Mouse (Mus musculus) midbrain, embryonic 10.5 days (tissue): ENCODE results near the gene Hist1h1d. TPM values are rescaled to one million over a fixed set of nuclear protein-coding genes. Genes with fewer than 3 reads are reported as not detected.
"Not testable (repeated sequence)": the region's sequence is repeated elsewhere in the genome, so short reads cannot be mapped to it uniquely, and the experiment has no call there.

ENCODE experiments used
- DNase-seq: peaks from one replicate; pipeline ENCODE4 v3.0.0-alpha.2; 2017; ENCODE audit warnings: low spot score
- H3K27ac ChIP-seq: fragments of 300-500 bp; sonication (generic); replicated peaks from 2 replicates; pipeline ENCODE4 v1.5.1; 2016; ENCODE audit warnings: mild to moderate bottlenecking
- H3K27me3 ChIP-seq: fragments of 300-500 bp; sonication (generic); 2 replicates; pipeline ENCODE4 v1.6.1; 2016; ENCODE audit warnings: low read depth, mild to moderate bottlenecking; ENCODE audit not compliant: poor library complexity, severe bottlenecking
- H3K36me3 ChIP-seq: fragments of 300-500 bp; sonication (generic); 2 replicates; pipeline ENCODE4 v1.6.1; 2016; ENCODE audit warnings: mild to moderate bottlenecking, moderate library complexity
- H3K4me1 ChIP-seq: fragments of 300-500 bp; sonication (generic); 2 replicates; pipeline ENCODE4 v1.6.1; 2016
- H3K4me3 ChIP-seq: fragments of 300-500 bp; sonication (generic); 2 replicates; pipeline ENCODE4 v1.5.1; 2016; ENCODE audit warnings: mild to moderate bottlenecking, moderate library complexity
- H3K9me3 ChIP-seq: fragments of 300-500 bp; sonication (generic); replicated peaks from 2 replicates; pipeline ENCODE4 v1.6.1; 2016; ENCODE audit warnings: mild to moderate bottlenecking
- WGBS: fragments of 180-500 bp; shearing (Covaris S2); methylation state at CpG from one replicate; pipeline ENCODE4 v1.1.7; 2016; 5-methylcytosine and 5-hydroxymethylcytosine counted together
- polyA plus RNA-seq: library from polyadenylated mRNA; unstranded; fragments of >200 nt; fragmentation: Nextera tagmentation; extraction: Ambion mirVana; gene quantifications from 2 replicates; pipeline ENCODE4 v1.2.1, GENCODE M21; 2016

Hist1h1d gene
- polyA plus RNA-seq, 1 experiment from 2014 or later, result 0.63 TPM

DNA sequence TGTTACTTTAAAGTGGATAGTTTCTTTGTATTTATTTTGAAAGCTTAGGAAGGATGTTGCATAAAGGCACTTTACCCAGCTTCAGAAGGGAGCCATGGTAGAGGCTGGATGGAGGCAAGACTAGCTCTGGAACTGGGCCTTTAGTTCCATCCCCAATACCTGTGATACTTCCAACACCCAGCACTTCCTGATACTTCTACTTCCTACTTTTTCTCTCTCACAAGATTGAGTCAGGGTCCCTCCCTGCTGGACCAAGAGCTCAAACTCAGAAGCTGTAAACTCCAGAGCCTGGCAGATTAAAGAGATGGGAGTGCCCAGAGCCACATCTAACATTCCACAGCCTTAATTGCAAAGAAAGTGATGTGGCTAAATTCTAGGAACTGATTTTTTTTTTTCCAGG, 31.3 kb downstream of the Hist1h1d start:
- Histone ChIP-seq H3K4me3 (peak overlapping the region; percentile 49), H3K27ac (peak overlapping the region; percentile 94), H3K9me3 (no peaks in the 10 kb centered on the region), H3K36me3 (no peaks in the 10 kb centered on the region), H3K27me3 (no peaks in the 10 kb centered on the region), H3K4me1 (peaks cover 51% of the 10 kb centered on the region)
- DNase-seq, result peak; percentile 31

DNA sequence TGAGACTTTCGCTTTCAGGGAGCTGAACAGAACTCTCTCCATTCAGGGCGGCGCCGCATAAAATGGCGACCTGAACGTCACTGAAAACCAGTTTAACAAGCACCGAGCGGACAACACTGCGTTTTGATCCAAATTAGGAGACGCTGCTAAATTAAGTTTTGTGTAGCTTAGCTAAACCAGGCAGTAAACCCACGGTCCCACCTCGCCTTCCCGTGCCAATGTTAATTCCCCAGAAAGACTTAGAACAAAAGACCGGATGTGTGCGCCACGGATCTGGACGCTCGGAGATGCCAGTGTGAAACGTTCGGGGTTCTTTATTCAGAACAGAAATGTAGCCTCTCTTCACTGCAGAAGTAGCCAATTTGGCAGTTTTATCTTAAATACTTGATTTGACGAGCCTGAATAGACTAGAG, 32.0 kb downstream of the Hist1h1d start:
- WGBS, result under 1% methylated on average over 21 of the region's 21 CpGs
- Histone ChIP-seq H3K36me3 (no peaks in the 10 kb centered on the region), H3K4me1 (peaks cover 51% of the 10 kb centered on the region), H3K27ac (peak overlapping the region; percentile 94), H3K27me3 (no peaks in the 10 kb centered on the region), H3K4me3 (peak overlapping the region; percentile 49), H3K9me3 (no peaks in the 10 kb centered on the region)
- peak; percentile 77 for DNase-seq

DNA sequence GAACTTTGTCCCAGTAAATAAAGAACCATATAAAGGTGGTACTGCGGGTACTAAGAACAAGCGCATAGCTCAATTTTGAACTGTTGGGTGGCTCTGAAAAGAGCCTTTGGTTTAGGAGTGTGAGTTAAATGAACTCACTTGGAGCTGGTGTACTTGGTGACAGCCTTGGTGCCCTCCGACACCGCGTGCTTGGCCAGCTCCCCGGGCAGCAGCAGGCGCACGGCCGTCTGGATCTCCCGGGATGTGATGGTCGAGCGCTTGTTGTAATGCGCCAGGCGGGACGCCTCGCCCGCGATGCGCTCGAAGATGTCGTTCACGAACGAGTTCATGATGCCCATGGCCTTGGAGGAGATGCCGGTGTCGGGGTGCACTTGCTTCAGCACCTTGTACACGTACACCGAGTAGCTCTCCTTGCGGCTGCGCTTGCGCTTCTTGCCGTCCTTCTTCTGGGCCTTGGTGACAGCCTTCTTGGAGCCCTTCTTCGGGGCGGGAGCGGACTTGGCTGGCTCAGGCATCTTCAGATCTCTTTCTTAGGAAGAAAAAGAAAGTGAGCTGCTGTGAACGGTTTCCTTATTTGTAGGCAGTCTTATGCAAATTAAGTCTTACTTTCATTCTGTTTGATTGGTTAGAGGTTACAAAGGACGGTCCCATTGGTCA, 32.5 kb downstream of the Hist1h1d start:
- H3K27ac ChIP-seq, result peak overlapping the region; percentile 94
- peaks cover 51% of the 10 kb centered on the region for H3K4me1 ChIP-seq
- H3K36me3 ChIP-seq, H3K27me3 ChIP-seq, H3K9me3 ChIP-seq: not testable (repeated sequence)
- peak overlapping the region; percentile 49 for H3K4me3 ChIP-seq
- WGBS, result 0% methylated on average over 34 of the region's 36 CpGs
- peak; percentile 71 for DNase-seq

DNA sequence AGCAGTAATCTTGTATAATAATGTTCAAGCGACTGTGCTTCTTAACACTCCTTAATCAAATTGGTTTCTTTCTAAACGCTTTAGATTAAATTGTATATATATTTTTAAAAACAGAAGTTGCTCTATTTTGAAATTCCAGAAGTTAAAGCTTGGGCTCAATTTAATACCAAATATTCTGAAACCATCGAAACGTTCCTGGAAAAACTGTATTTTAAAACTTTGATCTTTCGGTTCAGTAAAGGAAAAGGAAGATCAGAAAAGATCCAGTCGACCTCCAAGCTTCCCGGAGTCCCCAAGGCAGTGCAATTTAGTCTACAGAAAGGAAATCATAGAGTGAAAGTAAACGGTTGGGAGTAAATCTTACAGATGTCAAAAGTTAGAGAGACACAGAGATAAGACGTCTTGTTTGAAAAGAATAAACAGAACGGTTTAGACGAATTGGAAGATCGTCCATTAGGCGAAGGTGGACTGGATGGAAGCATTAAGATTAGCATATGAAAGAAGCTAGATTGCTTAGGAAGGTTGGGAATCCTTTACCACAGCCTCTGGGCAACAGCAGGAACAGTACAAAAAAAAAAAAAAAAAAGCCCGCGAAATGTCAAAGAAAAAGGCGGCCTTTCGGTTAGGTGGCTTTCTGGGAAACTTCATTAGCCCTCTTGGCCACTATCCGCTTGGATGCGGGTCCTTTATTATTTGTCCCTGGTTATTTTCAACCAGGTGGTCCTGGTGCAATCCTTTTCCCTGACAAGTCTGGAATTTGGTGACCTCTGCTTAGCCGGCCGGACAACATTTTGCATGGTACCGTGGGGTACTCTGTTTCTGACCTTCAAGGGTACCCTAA, 33.3 kb downstream of the Hist1h1d start:
- Histone ChIP-seq H3K36me3 (no peaks in the 10 kb centered on the region), H3K4me3 (peak overlapping the region; percentile 49), H3K9me3 (no peaks in the 10 kb centered on the region), H3K4me1 (peaks cover 44% of the 10 kb centered on the region), H3K27ac (peak overlapping the region; percentile 94), H3K27me3 (no peaks in the 10 kb centered on the region)
- WGBS, result 2% methylated on average over 22 of the region's 22 CpGs
- DNase-seq, result peak; percentile 41

DNA sequence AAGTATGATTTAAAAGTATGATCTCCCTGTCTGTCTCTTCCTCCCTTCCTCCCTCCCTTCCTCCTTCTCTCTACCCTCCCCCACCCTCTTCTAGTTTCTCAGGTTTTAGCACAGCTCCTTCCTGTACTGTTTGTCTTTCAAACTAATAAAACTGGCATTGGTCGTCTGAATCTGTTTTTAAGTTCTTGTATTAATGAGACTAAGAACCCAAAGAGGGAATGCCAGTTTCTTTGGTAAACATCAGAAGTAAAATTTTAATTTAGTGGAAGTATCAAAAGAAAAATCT, 33.8 kb downstream of the Hist1h1d start:
- no peaks in the 10 kb centered on the region for H3K36me3 ChIP-seq
- DNase-seq, result no peak
- 5% methylated on average over 1 of the region's 1 CpGs for WGBS
- no peaks in the 10 kb centered on the region; the same call in 1 of the 2 replicates for H3K9me3 ChIP-seq
- no peaks in the 10 kb centered on the region for H3K27me3 ChIP-seq
- H3K4me3 ChIP-seq, result peak overlapping the region; percentile 49
- H3K4me1 ChIP-seq, result peaks cover 42% of the 10 kb centered on the region
- peak overlapping the region; percentile 94 for H3K27ac ChIP-seq

DNA sequence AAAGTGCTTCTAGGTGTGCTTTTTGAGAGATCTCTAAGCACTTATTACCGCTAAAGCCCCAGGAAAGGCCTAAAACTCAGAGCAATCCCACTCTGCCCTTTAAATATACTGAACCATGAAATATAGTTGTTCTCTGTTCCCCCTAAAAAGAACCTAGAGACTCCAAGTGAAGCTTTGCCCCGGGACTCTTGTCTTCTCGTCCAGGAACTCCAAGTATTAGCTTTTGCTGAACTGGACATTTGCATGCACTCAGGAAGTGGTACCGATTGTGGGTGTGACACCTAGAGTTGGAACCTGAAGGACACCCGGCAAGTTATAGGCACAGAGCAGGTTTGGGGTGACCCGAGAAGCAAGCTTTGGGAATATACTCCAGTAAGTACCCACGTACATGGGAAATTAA, 38.1 kb downstream of the Hist1h1d start:
- Histone ChIP-seq H3K4me1 (peaks cover 9% of the 10 kb centered on the region), H3K27ac (no peak overlapping the region), H3K27me3 (no peaks in the 10 kb centered on the region), H3K9me3 (no peaks in the 10 kb centered on the region; the same call in 1 of the 2 replicates), H3K4me3 (no peak overlapping the region), H3K36me3 (no peaks in the 10 kb centered on the region)
- WGBS, result 97% methylated on average over 7 of the region's 7 CpGs
- no peak for DNase-seq

DNA sequence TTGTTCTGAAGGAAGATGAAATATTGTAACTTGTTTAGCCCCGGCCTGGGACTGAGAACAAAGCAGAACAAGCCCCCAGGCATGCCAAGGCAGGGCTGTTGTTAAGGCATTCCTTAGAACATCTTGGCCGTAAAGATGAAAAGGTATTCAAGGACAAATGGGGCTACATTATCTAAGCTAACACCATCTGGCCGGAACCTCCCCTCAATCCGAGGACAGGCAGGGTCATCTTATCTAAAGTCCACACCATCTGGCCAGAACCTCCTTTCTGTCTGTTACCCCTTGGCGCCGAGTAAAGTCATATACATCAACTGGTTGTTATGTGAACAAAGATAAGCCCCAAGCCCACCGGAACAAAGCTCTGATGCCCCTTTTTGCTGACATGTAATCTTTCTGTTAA, 38.8 kb downstream of the Hist1h1d start:
- H3K27ac ChIP-seq, H3K9me3 ChIP-seq, H3K36me3 ChIP-seq, H3K4me3 ChIP-seq, H3K4me1 ChIP-seq, DNase-seq, H3K27me3 ChIP-seq: not testable (repeated sequence)
- WGBS, result 92% methylated on average over 7 of the region's 7 CpGs

DNA sequence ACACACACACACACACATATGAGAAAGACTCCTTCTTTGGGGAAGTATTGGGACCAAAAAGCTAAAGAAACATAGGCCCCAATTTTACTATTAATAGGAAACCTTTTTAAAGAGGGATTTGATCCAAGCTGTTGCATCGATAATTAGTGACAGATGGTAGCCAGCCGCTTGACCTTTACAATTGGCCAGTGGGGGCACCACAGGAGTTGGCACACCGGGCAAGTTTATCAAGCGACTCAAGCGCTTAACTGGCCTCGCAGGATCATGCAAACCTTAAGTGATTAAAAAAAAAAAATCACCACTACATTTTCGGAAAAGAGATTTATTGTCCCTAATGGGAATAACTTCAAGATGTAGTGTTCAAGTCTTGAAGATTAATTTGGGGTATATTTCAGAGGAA, 39.6 kb downstream of the Hist1h1d start:
- Histone ChIP-seq H3K36me3 (no peaks in the 10 kb centered on the region), H3K9me3 (no peaks in the 10 kb centered on the region; the same call in 1 of the 2 replicates), H3K4me1 (no peaks in the 10 kb centered on the region), H3K27ac (no peak overlapping the region), H3K4me3 (no peak overlapping the region), H3K27me3 (no peaks in the 10 kb centered on the region)
- DNase-seq, result no peak
- 90% methylated on average over 7 of the region's 7 CpGs for WGBS

DNA sequence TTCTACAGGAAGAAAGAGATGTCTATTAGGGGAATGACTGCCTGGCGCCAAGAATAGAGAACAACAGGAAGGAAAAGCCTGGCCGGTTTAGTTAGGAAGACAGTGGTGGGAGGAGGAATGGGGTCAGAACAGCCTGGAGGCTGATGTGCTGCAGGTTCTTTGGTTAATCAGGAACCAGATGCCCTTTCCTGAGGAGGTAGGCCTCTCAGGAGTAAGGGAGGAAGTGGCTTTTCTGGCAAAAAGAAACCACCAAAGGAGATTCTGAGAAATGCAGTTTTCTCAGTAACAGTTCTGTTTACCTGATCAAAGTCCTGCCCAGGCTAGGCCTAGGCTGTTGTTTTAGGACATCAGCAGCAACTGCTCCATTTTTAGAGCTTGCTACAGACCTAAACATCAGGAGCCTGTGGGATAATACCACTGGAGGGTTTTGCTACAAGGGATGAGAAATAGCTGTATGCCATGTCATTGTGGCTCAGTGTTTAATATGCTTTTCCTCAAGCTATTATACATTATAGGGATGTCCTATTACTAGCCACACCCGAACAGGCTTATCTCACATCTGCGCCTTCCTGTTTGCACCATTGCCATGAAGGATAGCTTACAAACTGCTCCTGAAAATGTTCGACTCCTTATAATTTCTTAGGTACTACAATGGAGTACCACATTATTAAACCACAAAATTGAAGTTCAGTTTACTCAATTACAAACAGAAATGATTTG, 40.1 kb downstream of the Hist1h1d start:
- no peak for DNase-seq
- no peaks in the 10 kb centered on the region; the same call in 1 of the 2 replicates for H3K9me3 ChIP-seq
- H3K4me1 ChIP-seq, result no peaks in the 10 kb centered on the region
- no peaks in the 10 kb centered on the region for H3K27me3 ChIP-seq
- H3K36me3 ChIP-seq, result no peaks in the 10 kb centered on the region
- H3K4me3 ChIP-seq, result no peak overlapping the region
- 84% methylated on average over 5 of the region's 5 CpGs for WGBS
- no peak overlapping the region for H3K27ac ChIP-seq

DNA sequence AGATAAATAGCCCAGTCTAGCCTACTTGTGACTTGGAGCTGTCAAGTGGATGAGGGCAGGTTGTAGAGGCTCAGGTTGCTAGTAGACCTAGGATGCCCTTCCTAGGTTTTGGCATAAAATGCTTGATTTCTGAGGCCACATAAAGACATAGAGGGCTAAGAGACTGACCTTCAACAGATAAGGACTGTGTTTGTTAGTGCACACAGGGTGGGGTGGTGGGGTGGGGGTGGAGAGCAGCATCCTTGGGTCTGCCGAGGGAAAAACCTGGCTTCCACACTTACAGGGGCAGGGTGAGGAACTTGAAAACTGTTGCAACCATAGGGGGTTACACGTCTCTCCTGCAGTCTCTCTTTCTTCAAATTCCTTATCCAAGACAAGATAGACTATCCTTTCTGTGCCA, 42.1 kb downstream of the Hist1h1d start:
- no peak overlapping the region for H3K4me3 ChIP-seq
- H3K36me3 ChIP-seq, result no peaks in the 10 kb centered on the region
- no peak for DNase-seq
- no peak overlapping the region for H3K27ac ChIP-seq
- WGBS, result 78% methylated on average over 2 of the region's 2 CpGs
- no peaks in the 10 kb centered on the region for H3K27me3 ChIP-seq
- H3K9me3 ChIP-seq, result no peaks in the 10 kb centered on the region; the same call in 1 of the 2 replicates
- H3K4me1 ChIP-seq, result no peaks in the 10 kb centered on the region

DNA sequence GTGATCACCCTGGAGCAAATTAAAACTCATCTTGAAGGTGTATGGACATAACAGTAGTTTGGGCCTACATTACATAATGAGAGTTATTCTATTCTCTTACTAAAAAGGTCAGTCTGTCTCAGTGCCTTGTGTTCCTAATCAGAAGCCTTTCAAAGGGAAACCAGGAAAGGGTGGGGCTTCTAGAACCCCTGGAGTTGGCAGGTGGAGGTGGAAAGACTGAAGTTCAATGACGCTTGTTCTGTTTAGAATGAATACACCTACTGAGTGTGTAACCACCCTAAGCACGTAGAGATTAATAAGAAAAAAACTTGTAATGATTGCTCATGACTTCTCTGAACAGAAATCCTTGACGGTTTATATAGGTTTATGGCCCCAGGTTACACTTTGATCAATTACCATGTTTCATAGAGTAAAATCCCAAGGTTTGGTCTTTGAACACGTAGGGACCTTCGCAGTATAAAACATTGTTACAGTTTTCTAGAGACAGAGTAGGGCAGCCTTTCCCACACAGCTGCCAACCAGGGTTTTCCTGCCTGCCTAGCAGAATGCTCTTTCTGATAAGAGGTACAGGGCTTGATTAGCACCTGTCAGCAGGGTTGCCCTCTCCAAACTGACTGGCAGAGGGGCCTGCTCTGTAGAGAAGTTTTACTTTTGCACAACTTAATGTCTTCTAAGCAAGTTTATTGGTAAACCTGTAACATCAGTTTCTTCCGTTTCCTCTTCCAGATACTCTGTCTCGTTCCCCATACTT, 42.7 kb downstream of the Hist1h1d start:
- H3K27ac ChIP-seq, result no peak overlapping the region
- no peak for DNase-seq
- H3K4me3 ChIP-seq, result no peak overlapping the region
- H3K36me3 ChIP-seq, result no peaks in the 10 kb centered on the region
- no peaks in the 10 kb centered on the region for H3K4me1 ChIP-seq
- H3K9me3 ChIP-seq, result no peaks in the 10 kb centered on the region; the same call in 1 of the 2 replicates
- no peaks in the 10 kb centered on the region for H3K27me3 ChIP-seq
- WGBS, result 89% methylated on average over 7 of the region's 7 CpGs

DNA sequence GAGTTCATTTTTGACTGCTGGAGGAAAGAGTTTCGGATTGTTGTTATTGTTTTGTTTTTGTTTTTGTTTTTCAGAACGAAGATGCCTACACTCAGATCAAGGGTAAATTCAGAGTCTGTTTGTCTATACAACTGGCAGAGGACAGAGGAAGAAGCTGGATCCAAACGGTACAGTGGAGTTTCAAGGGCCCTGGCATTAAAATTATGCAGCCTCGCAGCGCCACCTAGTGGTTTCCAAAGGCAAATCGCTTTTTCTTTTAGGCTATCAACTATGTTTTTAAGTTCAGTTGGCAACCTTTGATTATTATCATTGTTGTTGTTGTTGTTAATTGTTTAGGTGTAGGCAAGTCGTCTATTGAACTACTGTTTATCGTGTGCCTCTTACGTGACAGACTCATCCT, 44.9 kb downstream of the Hist1h1d start:
- no peaks in the 10 kb centered on the region for H3K36me3 ChIP-seq
- WGBS, result 9% methylated on average over 9 of the region's 9 CpGs
- no peak overlapping the region for H3K4me3 ChIP-seq
- H3K27ac ChIP-seq, result no peak overlapping the region
- H3K27me3 ChIP-seq, result no peaks in the 10 kb centered on the region
- DNase-seq, result peak; percentile 74
- no peaks in the 10 kb centered on the region for H3K4me1 ChIP-seq
- H3K9me3 ChIP-seq, result no peaks in the 10 kb centered on the region
